Mouse (Mus musculus) gastrocnemius, postnatal 25 days (tissue): ENCODE results near the gene Urb2. TPM values are rescaled to one million over a fixed set of nuclear protein-coding genes. Genes with fewer than 3 reads are reported as not detected.
"Not testable (repeated sequence)": the region's sequence is repeated elsewhere in the genome, so short reads cannot be mapped to it uniquely, and the experiment has no call there.

Experiments
- DNase-seq: peaks from one replicate; pipeline ENCODE4 v3.0.0; 2022
- total RNA-seq, 2 experiments: library from RNA; stranded (reverse); gene quantifications; 1 replicate in 1 of 2; 2 replicates in 1 of 2; pipeline ENCODE4 v1.2.3; 2021

The Urb2 gene
- total RNA-seq, 2 experiments from 2014 or later: 5.2 to 7.0 TPM

DNA sequence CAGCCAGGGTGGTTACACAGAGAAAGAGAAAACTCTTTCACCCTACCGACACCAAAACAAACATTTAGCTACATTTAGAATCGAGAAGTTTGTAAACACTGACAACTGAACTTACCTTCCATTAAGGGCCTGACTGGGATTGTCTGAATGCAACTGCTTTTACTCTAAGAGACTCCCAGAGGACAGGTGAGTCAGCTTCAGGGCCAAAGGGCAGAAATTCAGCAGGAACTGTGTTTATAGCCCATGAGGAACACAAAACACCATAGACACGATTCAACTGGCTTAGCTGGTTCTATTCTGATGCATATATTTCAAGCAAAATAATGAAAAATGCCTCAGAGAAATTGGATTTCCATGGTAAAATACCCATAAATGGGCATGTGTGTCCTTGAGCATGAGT, 6.6 kb upstream of the Urb2 start:
- no peak for DNase-seq

- DNase-seq: no peak
Observed at GRCm38 (mm10) chr8:124019782-124020181, 1.5 kb upstream of the Urb2 start.

GRCm38 (mm10) chr8:124020439-124021236, 670 bp upstream of the Urb2 start:
- DNase-seq: no peak

DNA sequence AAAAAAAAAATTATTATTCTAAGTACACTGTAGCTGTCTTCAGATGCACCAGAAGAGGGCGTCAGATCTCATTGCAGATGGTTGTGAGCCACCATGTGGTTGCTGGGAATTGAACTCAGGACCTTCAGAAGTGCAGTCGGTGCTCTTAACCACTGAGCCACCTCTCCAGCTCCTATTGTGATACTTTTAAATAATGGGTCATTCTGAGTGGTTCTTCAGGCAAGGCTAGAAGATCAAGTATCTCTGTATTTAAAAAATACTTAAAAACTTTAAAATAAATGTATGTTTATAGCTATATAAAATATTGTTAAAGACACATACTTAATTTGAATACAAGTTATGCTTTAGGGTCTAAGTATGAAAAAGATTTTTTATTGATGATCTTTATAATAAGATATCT, 5.0 kb downstream of the Urb2 start:
- DNase-seq: not testable (repeated sequence)

GRCm38 (mm10) chr8:124027831-124028230, 6.5 kb downstream of the Urb2 start:
- peak; percentile 22 for DNase-seq

GRCm38 (mm10) chr8:124033400-124033799, 12.1 kb downstream of the Urb2 start:
- no peak for DNase-seq

DNA sequence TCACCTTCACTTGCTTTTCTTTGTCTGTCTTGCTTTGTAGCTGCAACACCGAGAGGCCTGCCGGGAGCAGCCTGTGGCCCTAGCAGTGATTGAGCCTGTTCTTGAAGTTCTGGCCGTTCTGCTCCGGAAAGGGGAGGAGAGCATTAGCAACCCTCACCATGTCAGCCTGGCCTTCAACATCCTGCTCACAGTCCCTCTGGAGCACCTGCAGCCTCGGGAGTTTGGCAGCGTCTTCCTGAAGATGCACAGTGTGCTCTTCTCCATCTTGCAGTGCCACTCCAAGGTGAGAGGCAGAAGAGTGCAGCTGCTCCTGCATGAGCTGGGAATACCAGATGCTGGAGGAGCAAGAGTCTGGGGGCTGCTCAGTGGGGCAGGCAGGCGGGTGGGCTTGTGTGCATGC, 16.8 kb downstream of the Urb2 start:
- no peak for DNase-seq

DNA sequence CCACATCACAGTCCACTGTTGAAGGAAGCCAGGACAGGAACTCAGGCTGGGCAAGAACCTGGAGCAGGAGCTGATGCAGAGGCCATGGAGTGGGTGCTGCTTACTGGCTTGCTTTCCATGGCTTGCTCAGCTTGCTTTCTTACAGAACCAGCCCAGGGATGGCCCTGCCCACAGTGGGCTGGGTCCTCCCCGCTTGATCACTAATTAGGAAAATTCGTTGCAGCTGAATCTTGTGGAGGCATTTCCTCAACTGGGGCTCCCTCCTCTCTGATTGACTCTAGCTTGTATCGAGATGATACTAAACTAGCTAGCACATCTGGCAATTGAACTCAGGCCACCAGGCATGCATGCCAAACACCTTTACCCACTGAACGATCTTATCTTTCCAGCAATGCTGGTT, 18.0 kb downstream of the Urb2 start:
- no peak for DNase-seq

DNA sequence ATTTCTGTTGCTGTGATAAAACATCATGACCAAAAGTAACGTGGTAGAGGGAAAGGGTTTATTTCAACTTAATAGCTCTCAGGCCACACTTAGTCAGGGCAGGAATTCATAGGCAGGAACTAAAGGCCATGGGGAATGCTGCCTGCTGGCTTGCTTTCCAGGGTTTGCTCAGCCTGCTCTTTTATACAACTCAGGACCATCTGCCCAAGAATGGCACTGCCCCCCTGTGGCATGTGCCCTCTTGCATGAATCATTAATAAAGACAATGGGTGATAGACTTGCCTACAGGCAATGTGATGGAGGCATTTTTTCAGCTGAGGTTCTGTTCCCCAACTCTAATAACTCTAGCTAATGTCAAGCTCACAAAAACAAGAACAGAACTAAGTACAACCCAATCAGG, 20.9 kb downstream of the Urb2 start:
- DNase-seq: no peak

DNA sequence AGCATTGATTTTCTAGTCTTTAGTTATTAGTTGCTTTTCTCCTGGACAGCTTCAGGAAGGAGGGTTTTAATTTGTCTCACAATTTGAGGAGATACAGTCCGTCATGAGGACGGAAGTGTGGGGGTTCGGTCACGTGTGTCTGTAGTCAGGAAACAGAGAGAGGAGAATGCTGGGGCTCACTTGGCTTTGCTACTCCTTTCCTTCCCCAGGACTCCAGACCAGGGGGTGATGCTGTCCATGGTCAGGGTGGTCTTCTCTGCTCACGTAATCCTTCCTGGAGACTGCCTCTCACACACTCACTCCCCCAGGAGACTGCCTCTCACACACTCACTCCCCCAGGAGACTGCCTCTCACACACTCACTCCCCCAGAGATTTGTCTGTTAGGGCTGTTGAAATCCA, 23.1 kb downstream of the Urb2 start:
- DNase-seq: no peak

GRCm38 (mm10) chr8:124044931-124045330, 23.6 kb downstream of the Urb2 start:
- no peak for DNase-seq

GRCm38 (mm10) chr8:124045856-124046255, 24.5 kb downstream of the Urb2 start:
- no peak for DNase-seq

GRCm38 (mm10) chr8:124052110-124052509, 30.8 kb downstream of the Urb2 start:
- DNase-seq: peak; percentile 36

DNA sequence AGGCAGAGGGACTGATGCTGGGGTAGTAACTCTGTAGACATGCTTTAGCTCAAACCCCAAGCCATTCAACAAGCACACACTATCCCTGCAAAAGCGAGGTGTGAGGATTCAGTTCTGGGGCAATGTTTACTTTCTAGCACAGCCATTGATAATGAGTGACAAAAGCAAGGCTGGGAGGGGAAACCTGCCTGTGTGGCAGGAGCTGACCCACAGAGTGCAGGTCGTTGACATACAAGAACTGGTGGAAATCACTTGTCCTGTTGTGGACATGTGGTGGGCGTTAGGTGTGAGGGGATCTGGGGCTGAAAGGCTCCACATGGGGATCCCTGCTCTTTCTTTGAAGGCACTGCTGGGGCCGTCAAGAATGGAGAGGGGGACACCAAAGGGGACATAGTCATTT, 31.3 kb downstream of the Urb2 start:
- DNase-seq: no peak

DNA sequence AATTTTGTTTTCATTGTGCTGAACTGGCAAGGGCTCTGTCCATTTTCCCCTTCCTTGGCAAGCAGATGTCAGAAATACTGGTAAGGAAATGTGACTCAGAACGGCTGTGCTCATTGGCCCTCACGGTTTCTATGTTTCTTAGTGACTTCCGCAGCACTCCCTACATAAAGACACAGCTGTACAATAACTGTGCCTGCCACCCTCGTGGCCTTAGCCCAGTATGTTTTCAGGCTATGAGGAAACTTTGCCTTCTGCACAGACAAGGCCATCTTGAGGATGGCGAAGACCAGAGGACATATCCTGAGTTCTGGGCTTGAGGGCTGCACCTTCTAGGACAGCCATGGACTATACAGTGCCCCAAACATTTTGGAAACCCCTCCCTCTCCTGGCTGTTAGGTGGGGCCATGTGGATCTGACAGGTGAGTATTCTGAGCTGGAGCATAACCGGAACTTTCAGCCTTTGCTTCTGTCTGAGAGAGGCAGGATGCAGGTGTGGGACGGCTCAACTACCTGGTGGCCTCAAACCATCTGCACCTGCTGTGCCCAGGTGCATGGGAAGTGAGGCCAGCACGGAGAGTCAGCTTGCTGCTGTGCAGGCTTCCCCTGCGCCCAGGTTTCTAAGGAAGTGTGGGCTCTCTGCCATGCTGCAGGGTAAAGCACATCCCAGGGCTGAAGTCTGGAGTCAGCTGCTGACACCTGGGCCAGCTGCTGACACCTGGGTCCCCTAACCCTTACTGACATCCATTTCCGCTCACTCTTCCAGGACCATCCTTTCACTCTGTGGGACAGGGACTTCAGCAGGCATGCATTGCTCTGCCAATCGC, 35.7 kb downstream of the Urb2 start:
- no peak for DNase-seq

DNA sequence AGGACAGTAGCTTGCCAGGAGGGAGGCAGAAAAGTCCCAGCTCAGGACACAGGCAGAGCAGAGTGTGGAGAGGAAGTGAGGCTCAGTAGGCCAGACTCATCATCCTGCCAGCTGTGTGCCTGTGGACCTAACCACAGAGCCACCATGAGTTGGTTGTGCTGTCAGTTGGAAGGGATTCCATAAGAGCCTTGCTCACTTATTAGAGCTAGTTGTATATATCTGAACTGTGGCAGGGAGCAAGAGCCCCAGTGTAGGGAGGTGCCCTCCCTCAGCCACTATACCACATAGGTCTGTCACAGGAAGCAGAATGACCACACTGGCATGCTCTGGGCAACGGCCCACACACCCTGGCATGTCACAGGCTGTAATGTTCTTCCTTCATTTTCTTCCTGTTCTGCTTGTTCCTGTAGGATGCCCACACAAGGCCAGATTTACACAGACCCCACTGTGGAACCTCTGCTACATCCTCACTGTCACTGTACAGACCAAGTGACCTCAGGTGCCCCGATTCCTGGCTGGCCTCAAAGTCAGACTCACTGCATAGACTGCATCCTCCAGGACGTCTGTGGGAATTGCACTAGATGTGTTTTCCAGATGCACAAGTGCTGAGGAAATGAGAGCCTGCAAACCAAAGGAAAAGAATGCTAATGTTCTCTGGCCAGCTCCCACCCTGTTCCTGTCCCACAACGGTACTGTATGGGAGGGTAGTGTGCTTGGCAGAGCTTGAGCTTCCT, 45.2 kb downstream of the Urb2 start:
- peak; percentile 60 for DNase-seq

DNA sequence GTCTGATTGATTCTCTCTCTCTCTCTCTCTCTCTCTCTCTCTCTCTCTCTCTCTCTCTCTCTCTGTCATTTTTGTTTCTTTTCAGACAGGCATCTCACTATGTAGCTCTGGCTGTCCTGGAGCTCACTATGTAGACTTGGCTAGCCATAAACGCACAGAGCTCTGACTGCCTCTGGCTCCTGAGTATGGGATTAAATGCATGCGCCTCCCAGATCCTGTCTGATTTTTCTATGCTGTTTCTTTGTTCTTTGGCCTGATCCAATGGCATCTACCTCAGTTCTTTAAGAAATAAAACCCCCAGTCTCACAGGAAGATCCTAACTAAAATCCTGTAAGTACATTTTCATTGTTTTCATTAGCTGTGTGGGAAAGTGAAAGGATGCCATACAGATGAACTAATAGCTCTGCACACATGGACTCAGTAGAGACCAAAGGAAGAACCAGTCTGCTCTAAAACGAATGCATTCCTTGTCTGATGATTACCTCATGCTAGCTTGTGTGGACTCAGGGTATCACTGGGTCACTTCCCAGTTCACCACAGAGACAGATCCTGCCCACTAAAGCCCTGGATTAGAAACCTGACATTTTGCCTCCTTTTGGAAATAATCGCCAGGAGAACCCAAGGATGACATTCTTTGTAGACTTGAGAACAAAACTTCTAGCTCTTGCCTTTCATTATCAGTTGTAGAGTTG, 45.9 kb downstream of the Urb2 start:
- DNase-seq: no peak

DNA sequence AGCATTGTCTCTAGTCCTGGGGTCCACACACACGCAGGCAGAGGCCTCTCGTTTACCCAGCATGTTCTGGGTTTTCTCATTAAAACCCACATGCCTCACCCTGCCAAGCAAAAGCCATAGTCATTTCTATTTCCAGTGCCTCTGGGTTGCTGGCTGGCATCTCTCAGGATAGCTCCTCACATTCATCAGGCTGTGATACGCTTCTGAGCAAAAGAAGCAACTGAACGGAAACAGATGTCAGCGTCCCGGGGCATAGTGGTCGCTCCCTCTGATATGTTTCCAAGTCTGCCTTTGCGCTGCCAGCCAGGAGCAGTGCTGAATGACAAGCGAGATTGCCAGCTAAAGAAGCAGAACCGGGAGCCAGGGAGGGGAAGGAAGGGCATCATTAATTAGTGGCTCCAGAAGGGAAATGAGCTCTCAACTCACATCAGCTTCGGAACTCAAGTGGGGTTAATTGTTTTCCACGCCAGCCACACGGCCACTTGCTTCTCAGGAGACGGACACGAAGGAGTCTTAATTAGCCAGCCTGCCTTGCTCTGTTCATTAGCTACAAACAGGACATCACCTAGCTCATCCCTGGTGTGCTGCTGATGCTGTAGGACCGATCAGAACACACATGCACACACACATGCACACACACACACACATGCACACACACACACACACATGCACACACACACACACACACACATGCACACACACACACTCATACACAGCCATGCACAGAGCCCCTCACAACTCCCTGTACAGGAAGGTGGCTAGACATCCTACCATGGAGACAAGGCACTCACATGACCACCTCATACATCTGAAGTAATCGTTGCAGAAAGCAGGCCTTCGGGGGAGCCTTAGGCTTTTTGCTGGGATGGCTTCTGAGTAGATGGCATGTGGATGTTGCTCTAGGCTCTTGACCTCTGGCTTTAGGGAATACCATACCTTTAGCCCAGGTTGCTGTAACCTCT, 49.3 kb downstream of the Urb2 start:
- no peak for DNase-seq

- DNase-seq: no peak
Observed at GRCm38 (mm10) chr8:124075977-124076376, 54.7 kb downstream of the Urb2 start.

DNA sequence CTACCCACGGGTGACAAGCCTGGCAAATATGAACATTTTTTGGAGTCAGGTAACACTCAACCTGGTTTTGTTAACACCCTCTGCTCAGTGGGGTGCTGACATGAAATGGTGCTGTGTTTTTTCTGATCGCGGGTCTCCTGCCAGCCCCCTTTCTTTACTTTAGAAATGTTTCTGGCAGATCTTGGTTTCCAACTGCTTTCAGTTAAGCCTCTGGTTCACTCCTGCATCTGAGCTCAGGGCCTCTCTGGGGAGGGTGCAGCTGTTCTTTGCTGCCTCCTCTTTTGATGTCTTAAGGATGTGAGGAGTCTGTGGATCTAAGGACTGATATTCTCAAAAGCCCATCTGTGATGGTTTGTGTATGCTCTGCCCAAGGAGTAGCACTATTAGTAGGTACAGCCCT, 55.1 kb downstream of the Urb2 start:
- no peak for DNase-seq

- DNase-seq: no peak
Observed at GRCm38 (mm10) chr8:124077377-124077776, 56.1 kb downstream of the Urb2 start.
